Mouse (Mus musculus) urinary bladder, adult 2 months (tissue): ENCODE results near the gene Sema5a. TPM values are rescaled to one million over a fixed set of nuclear protein-coding genes. Genes with fewer than 3 reads are reported as not detected.
A peak's percentile ranks its signal among the peaks of the same experiment; 100 is the strongest.

Experiments used
- DNase-seq: peaks from one replicate; pipeline ENCODE4 v3.0.0; 2022; ENCODE audit warnings: low spot score
- polyA plus RNA-seq: library from polyadenylated mRNA; depleted of rRNA; stranded (reverse); fragments of >200 nt; gene quantifications from 2 replicates; pipeline ENCODE4 v1.2.3, GENCODE M21; 2012

The Sema5a gene
- polyA plus RNA-seq, 1 experiment, result 10.1 TPM

- DNase-seq, result peak; percentile 27
Measured at GRCm38 (mm10) chr15:32437654-32438053, 193.0 kb downstream of the Sema5a start.

GRCm38 (mm10) chr15:32442745-32443144 is 198.1 kb downstream of the Sema5a start:
- DNase-seq, result no peak

- DNase-seq, result no peak
Measured at GRCm38 (mm10) chr15:32447558-32448349, 203.1 kb downstream of the Sema5a start.

GRCm38 (mm10) chr15:32459046-32459445 is 214.4 kb downstream of the Sema5a start:
- no peak for DNase-seq

GRCm38 (mm10) chr15:32460238-32460637 is 215.6 kb downstream of the Sema5a start:
- DNase-seq, result no peak

- no peak for DNase-seq
Measured at GRCm38 (mm10) chr15:32471480-32472050, 227.0 kb downstream of the Sema5a start.

GRCm38 (mm10) chr15:32480747-32481146 is 236.1 kb downstream of the Sema5a start:
- DNase-seq, result no peak

GRCm38 (mm10) chr15:32485064-32485964 is 240.7 kb downstream of the Sema5a start:
- DNase-seq, result no peak

- no peak for DNase-seq
Measured at GRCm38 (mm10) chr15:32487968-32488367, 243.4 kb downstream of the Sema5a start.

- no peak for DNase-seq
Measured at GRCm38 (mm10) chr15:32494219-32494618, 249.6 kb downstream of the Sema5a start.

- DNase-seq, result no peak
Measured at GRCm38 (mm10) chr15:32494899-32495298, 250.3 kb downstream of the Sema5a start.

- DNase-seq, result no peak
Measured at GRCm38 (mm10) chr15:32496880-32497279, 252.3 kb downstream of the Sema5a start.

GRCm38 (mm10) chr15:32505941-32506340 is 261.3 kb downstream of the Sema5a start:
- no peak for DNase-seq

GRCm38 (mm10) chr15:32508282-32508681 is 263.7 kb downstream of the Sema5a start:
- no peak for DNase-seq

- DNase-seq, result no peak
Measured at GRCm38 (mm10) chr15:32514877-32515276, 270.3 kb downstream of the Sema5a start.

- DNase-seq, result no peak
Measured at GRCm38 (mm10) chr15:32517954-32518353, 273.3 kb downstream of the Sema5a start.

GRCm38 (mm10) chr15:32532539-32532938 is 287.9 kb downstream of the Sema5a start:
- DNase-seq, result no peak

- no peak for DNase-seq
Measured at GRCm38 (mm10) chr15:32533541-32534080, 289.0 kb downstream of the Sema5a start.

GRCm38 (mm10) chr15:32536755-32537503 is 292.3 kb downstream of the Sema5a start:
- DNase-seq, result no peak

- no peak for DNase-seq
Measured at GRCm38 (mm10) chr15:32537504-32537792, 292.8 kb downstream of the Sema5a start.

GRCm38 (mm10) chr15:32538092-32538491 is 293.5 kb downstream of the Sema5a start:
- DNase-seq, result no peak

GRCm38 (mm10) chr15:32542746-32543145 is 298.1 kb downstream of the Sema5a start:
- DNase-seq, result no peak
